Mouse (Mus musculus) 3134 (cell line): ENCODE data around the gene Gm45140.

ENCODE experiments used
- DNase-seq: peaks from one replicate; pipeline ENCODE4 v3.0.0-alpha.2; 2011; ENCODE audit warnings: low spot score; ENCODE audit not compliant: insufficient read length; ENCODE audit errors: extremely low read depth

Gm45140 gene

DNA sequence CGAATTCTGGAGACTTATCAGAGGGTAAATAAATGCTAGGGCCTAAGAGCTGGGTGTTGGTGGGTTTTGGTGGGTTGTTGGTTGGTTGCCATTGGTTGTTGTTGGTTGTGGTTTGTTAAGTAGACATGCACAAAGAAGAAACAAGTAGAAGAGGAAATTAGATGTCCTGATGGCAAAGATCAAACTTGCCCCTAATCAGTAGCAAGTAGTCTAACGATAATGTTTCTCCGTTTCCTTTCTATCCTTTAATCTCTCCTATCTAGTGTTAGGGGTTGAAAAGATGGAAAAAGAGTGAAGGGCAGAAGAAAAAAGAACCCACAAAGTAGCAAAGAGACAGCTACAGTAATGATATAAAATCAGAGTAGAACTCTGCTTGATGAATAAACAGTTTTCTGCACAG is 91.0 kb downstream of the Gm45140 start:
- no peak for DNase-seq

DNA sequence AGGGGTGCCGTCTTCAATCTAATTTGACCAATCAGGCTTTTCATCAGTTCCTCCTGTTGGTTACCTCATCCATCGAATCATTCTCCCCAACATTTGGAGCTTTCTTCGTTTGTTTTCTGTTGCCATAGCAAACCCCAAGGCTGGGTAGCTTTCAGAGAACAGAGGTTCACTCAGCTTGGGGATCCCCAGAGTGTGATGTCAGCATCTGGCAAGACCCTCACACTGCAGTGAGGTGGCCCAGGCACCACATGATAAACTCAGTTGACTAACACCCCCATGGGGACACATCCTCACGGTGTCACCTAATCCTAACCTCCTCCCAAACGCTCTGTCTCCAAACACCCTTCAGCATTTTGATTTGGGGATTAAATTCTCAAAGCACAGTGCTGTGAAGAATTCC is 92.3 kb downstream of the Gm45140 start:
- no peak for DNase-seq

DNA sequence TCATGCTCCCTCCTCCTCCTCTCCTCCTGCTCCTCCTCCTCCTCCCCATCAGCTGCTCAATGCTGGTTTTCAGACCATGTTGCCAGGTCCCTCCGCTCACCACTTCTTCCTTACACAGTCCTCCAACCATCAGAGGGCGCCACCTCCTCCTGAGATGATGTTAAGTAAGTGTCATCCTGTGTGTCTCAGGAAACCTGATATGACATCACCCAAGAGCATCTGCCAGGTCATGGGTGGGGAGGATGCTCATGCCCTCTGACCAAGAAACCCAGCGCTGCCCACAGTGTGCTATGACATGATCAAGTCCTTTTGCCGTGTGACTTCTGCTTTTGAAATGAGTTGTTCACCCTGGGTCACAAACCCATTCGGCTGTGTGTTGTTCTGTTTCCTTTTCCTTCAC is 92.8 kb downstream of the Gm45140 start:
- no peak for DNase-seq

DNA sequence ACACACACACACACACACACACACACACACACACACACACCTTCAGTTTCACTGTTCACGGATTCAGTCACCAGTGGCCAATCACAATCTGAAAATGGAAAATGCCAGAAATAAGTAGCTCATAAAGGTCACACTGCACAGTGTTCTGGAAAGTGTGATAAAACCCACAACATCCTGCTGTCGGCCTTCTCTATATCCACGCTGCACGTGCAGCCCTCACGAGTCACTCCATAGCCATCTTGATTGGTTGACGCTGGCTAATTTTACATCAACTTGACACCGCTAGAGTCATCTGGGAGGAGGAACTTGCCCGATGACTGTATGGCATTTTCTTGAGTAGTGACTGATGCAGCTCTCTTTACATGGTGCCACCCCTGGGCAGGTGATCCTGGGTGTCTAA is 93.6 kb downstream of the Gm45140 start:
- no peak for DNase-seq

DNA sequence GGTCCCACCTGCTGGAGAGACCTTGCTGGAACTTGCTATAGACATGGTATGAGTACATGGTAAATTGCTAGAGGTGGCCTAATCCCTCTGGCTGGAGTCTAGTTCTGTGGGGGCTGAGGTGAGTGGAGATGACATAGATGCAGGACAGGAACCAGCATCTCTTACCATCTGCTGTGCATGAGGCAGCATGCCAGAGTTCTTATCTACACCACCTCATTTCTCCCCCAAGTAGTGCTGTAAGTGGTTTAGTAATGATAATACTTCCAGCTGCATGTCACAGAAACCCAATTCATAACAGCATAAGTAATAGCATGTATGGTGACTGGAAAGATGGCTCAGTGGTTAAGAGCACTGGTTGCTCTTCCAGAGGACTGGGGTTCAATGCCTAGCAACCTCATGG is 95.1 kb downstream of the Gm45140 start:
- DNase-seq, result no peak

DNA sequence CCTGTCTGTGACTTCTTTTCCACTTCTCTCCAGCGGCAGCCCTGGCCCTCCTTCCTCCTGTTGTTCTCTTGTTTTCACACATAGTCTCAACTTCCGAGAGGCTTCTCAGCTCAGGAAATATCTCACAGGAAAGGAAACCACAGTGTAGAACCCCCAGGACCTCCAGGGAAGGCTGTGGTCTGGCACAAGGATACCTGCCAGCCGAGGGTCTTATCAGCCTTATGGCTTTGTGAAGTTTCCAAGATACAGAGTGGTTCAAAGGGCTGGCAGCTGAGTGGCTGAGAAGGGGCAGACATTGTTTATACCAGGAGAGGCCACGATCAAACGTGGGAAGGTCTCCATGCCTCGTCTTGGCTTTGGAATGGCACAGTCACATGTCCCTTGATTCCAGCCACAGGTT is 95.7 kb downstream of the Gm45140 start:
- DNase-seq, result no peak
